Mouse (Mus musculus): ENCODE measurements around the gene Vmp1.

The Vmp1 gene

DNA sequence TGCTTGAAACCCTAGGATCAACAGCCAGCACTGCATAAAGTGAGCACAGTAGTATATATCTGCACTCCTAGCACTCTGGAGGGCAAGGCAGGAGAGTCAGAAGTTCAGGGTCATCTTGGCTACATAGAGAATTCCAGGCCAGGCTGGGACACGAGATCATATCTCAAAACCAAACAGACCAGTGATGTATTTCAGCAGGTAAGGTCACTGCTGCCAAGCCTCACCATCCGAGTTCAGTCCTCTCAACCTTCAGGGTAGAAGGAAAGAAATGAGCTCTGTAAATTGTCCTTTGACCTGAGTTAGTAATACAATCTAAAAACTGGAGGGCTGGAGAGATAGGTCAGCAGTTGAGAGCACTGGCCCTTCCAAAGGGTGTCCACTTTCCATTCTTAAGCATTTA is 109.2 kb downstream of the Vmp1 start:
- in situ Hi-C loops (cut with MboI, MseI): no loop called here

GRCm38 (mm10) chr11:86573646-86574231 is 109.9 kb downstream of the Vmp1 start:
- in situ Hi-C loops (cut with MboI, MseI): no loop called here

- in situ Hi-C loops (cut with MboI, MseI): no loop called here
These were observed 111.0 kb downstream of the Vmp1 start for GRCm38 (mm10) chr11:86572623-86573022.

GRCm38 (mm10) chr11:86571871-86572270 is 111.8 kb downstream of the Vmp1 start:
- in situ Hi-C loops (cut with MboI, MseI): no loop called here

DNA sequence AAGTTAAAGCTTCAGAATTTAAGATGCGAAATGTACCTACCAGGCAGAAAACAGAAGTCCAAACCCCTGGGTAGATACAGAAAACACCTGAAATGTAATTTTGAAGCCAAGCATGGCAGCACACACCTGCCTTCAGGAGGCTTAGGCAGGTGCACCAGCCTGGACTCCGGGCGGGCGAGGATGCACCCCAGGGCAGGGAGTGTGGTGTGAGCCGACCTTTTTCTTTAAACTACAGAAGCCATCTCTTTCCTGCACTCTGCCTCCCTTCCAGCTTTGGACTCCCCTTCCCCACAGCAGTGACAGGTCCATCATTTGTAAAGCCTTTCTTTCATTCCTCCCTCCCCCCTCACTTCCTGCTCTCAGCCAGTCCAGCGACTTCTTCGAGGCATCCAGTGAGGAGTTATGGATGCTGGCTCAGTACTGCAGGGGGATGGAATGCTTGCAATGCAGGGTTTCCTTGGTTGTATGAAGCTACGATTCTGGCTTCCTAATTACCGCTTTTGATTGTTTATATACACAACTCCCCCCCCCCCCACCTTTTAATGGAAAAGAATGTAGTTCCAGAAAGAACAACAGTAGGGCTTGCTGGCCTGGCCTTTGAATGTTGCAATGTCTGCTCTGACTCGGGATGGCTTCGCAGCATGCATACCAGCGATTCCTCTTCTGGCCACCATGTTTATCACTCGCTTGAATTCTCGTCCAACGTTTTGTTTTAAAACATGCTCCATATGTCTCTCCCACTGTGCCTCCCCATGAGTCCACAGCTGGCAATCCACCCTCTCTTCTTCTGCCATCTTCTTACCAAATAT is 112.4 kb downstream of the Vmp1 start:
- in situ Hi-C loops (cut with MboI, MseI): no loop called here

GRCm38 (mm10) chr11:86570261-86570746 is 113.3 kb downstream of the Vmp1 start:
- in situ Hi-C loops (cut with MboI, MseI): no loop called here

DNA sequence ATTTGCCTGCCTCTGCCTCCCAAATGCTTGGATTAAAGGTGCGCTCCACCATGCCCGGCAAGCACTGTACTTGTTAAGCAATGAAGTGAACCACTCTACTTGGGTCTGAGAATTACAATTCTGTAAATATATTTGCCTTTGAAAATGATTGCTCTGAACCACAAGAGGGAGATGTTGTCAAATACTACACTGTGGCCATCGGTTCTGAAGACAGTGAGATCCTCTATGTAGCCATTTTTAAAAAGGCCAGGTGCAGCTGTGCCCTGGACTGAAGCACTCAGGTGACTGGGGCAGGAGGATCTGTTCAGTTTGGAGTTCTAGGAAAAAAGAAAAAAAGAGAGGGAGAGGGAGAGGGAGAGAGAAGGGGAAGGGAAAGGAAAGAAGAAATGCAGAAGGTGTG is 115.2 kb downstream of the Vmp1 start:
- in situ Hi-C loops (cut with MboI, MseI): loop anchor here (5.0 to 10.0 kb wide), 2 partner anchors 89 to 1026 kb away; partner anchors contain the start of gene Mtmr4

- in situ Hi-C loops (cut with MboI, MseI): no loop called here
These were observed 125.4 kb downstream of the Vmp1 start for GRCm38 (mm10) chr11:86558258-86558657.

- in situ Hi-C loops (cut with MboI, MseI): no loop called here
These were observed 130.1 kb downstream of the Vmp1 start for GRCm38 (mm10) chr11:86553525-86553924.

- in situ Hi-C loops (cut with MboI, MseI): no loop called here
These were observed 136.2 kb downstream of the Vmp1 start for GRCm38 (mm10) chr11:86547412-86547811.

GRCm38 (mm10) chr11:86545556-86545955 is 138.1 kb downstream of the Vmp1 start:
- in situ Hi-C loops (cut with MboI, MseI): no loop called here

GRCm38 (mm10) chr11:86544639-86545299 is 138.9 kb downstream of the Vmp1 start, which contains the start of the genes Rps6kb1 and Tubd1:
Rps6kb1 (minus strand) TSS chr11:86544805.
Tubd1 (plus strand) TSS chr11:86544991.
- in situ Hi-C loops (cut with MboI, MseI): no loop called here

- in situ Hi-C loops (cut with MboI, MseI): no loop called here
These were observed 139.5 kb downstream of the Vmp1 start for GRCm38 (mm10) chr11:86543960-86544638.

GRCm38 (mm10) chr11:86542851-86543250 is 140.8 kb downstream of the Vmp1 start:
- in situ Hi-C loops (cut with MboI, MseI): no loop called here

GRCm38 (mm10) chr11:86540476-86540845 is 143.2 kb downstream of the Vmp1 start:
- in situ Hi-C loops (cut with MboI, MseI): no loop called here

- in situ Hi-C loops (cut with MboI, MseI): no loop called here
These were observed 143.7 kb downstream of the Vmp1 start for GRCm38 (mm10) chr11:86539716-86540475.

DNA sequence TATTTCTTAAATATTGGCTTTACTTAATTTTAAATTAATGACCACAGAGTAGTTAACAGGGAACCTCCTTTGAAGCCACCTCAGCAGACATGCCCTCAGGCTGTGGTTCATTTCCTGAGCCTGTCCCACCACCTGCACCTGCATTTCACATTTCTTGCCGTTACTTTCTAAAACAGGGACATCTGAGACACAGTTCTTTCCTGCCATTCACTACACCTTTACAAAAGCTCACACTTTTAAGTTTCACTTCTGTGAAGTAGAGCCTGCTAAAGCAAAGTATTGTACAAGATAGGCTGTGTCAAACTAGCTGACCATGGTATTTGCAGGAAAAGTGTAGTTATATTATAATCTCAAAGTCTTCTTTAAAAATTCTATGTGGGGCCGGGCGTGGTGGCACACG is 144.8 kb downstream of the Vmp1 start:
- in situ Hi-C loops (cut with MboI, MseI): no loop called here

- in situ Hi-C loops (cut with MboI, MseI): no loop called here
These were observed 149.3 kb downstream of the Vmp1 start for GRCm38 (mm10) chr11:86534201-86534910.

Data from T-helper 1 cell (primary cell).